ENCODE assay signal across 8 mouse cellular contexts in the genomic region with DNA sequence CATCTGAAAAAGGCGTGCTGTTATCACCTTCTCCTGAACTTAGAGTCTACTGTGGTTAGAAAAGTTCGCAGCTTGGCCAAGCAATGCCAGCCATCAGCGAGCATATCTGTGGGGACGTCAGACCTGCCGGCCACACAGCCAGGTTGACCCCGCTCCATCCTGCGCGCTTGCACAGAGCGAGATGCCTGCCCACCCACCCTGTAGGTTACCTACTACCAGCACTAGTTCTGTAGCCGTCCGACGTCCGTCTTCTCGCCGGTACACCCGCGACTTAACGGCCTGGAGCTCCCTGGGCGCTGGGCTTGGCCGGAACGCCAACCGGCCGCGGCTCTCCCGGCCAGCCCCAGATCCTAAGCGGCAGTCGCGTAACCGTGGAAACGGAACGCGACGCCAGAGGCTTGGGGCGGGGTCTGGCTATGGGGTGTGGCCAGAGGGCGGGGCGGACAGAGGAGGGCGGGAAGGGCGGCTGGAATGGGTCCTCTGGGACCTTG. TPM values are rescaled to one million over a fixed set of nuclear protein-coding genes. Genes with fewer than 3 reads are reported as not detected.
DNase-seq lines count a peak whose midpoint lies in the region; ATAC-seq lines count a peak whose summit lies in the region.

A gene (minus strand): TSS at position 356 of the 491 bp plus-strand sequence.

- H3K36me3 ChIP-seq in hindbrain, embryonic 12.5 days: no peaks in the 10 kb centered on the region

- DNase-seq in NIH3T3 (ENCODE audit: low read depth): peak; percentile 54
- DNase-seq in cerebellum, adult 18-20 months: peak; percentile 41 to 55
- DNase-seq in forelimb bud, embryonic 11.5 days (ENCODE audit: low read depth, low spot score): peak; percentile 73
- DNase-seq in layer of hippocampus, postnatal 36 days: peak; percentile 32 to 42
- peak; percentile 47 to 69 for DNase-seq in right cerebral cortex, postnatal 10 days (ENCODE audit: low spot score in 2 of 2)
- peak; percentile 73 for DNase-seq in yolk sac, embryonic 10.5 days (ENCODE audit: low spot score)

- peak within 1 kb of the TSS; percentile 82 for H3K4me2 ChIP-seq in hindbrain, embryonic 12.5 days (replicated peaks)

- H3K27me3 ChIP-seq in hindbrain, embryonic 12.5 days: 0 out of 2 replicates have a peak, but pooled peaks cover 2% of the 10 kb centered on the region

- ATAC-seq in hindbrain, embryonic 12.5 days (ENCODE audit: low FRiP score): peak; percentile 97
- peak; percentile 91 for ATAC-seq in megakaryocyte, adult 5-6 weeks (ENCODE audit: poor library complexity, severe bottlenecking)

- H3K4me1 ChIP-seq in hindbrain, embryonic 12.5 days: peaks cover 3% of the 10 kb centered on the region; the same call in 1 of the 2 replicates

- WGBS in hindbrain, embryonic 12.5 days: 1% methylated on average over 38 of the region's 38 CpGs

- no peak within 1 kb of the TSS for H3K27ac ChIP-seq in hindbrain, embryonic 12.5 days

- peak within 1 kb of the TSS; percentile 46 for H3K9ac ChIP-seq in hindbrain, embryonic 12.5 days

- peak within 1 kb of the TSS; percentile 43 for H3K4me3 ChIP-seq in hindbrain, embryonic 12.5 days

- no peaks in the 10 kb centered on the region for H3K9me3 ChIP-seq in hindbrain, embryonic 12.5 days (replicated peaks)

RNA-seq across cellular contexts. Expression of the gene that starts here (rescaled TPM):
- polyA plus RNA-seq in hindbrain, embryonic 12.5 days (2016; fragmentation: Nextera tagmentation; extraction: Ambion mirVana): 5.2 and 5.3 TPM in 2 replicates
- 1 to 10 TPM in 1 of 2 experiments, under 1 TPM in 1; 0.77 to 1.9 TPM for total RNA-seq in layer of hippocampus, postnatal 36 days (2021)
- total RNA-seq in megakaryocyte, adult 5-6 weeks (2015): not detected in 2 replicates
- not detected in 2 replicates for total RNA-seq in megakaryocyte, adult 5-6 weeks (2017)

Comparison
In these comparisons a context has a peak if more than half of its experiments do, and no peak if none do; other contexts are left out.
1. Peak in ATAC-seq in megakaryocyte, adult 5-6 weeks; RNA of the gene not detected or under 1 TPM.